Mouse (Mus musculus) limb, embryonic 12.5 days (tissue): Measurements from ENCODE around the gene Bckdk. TPM values are rescaled to one million over a fixed set of nuclear protein-coding genes. Genes with fewer than 3 reads are reported as not detected.
A peak's percentile ranks its signal among the peaks of the same experiment; 100 is the strongest.

ENCODE experiments used
- ATAC-seq: fragments of 200-750 bp; cut with Nextera tagmentation; 2 replicates; pipeline ENCODE4 v1.8.0; 2017; ENCODE audit warnings: low read depth, moderate TSS enrichment; ENCODE audit not compliant: insufficient number of reproducible peaks, insufficient read depth, low FRiP score, low TSS enrichment
- H3K27ac ChIP-seq: fragments of 300-500 bp; sonication (generic); 2 replicates; pipeline ENCODE4 v1.5.1; 2016; ENCODE audit warnings: mild to moderate bottlenecking, moderate library complexity
- H3K27me3 ChIP-seq: fragments of 300-500 bp; sonication (generic); 2 replicates; pipeline ENCODE4 v1.6.1; 2016; ENCODE audit warnings: mild to moderate bottlenecking, moderate library complexity
- H3K36me3 ChIP-seq: fragments of 300-500 bp; sonication (generic); 2 replicates; pipeline ENCODE4 v1.6.1; 2016; ENCODE audit warnings: mild to moderate bottlenecking, moderate library complexity
- H3K4me1 ChIP-seq: fragments of 300-500 bp; sonication (generic); replicated peaks from 2 replicates; pipeline ENCODE4 v1.6.1; 2016
- H3K4me2 ChIP-seq: fragments of 300-500 bp; sonication (generic); 2 replicates; pipeline ENCODE4 v1.6.1; 2016; ENCODE audit warnings: mild to moderate bottlenecking, moderate library complexity
- H3K4me3 ChIP-seq: fragments of 300-500 bp; sonication (generic); replicated peaks from 2 replicates; pipeline ENCODE4 v1.5.1; 2016; ENCODE audit warnings: mild to moderate bottlenecking
- H3K9ac ChIP-seq: fragments of 300-500 bp; sonication (generic); replicated peaks from 2 replicates; pipeline ENCODE4 v1.6.1; 2016; ENCODE audit warnings: mild to moderate bottlenecking, moderate library complexity
- H3K9me3 ChIP-seq: fragments of 300-500 bp; sonication (generic); 2 replicates; pipeline ENCODE4 v1.6.1; 2016; ENCODE audit warnings: mild to moderate bottlenecking, moderate library complexity
- WGBS: fragments of 180-500 bp; shearing (Covaris S2); methylation state at CpG from one replicate; pipeline ENCODE4 v1.1.7; 2016; 5-methylcytosine and 5-hydroxymethylcytosine counted together
- polyA plus RNA-seq: library from polyadenylated mRNA; unstranded; fragments of >200 nt; fragmentation: Nextera tagmentation; extraction: Ambion mirVana; gene quantifications from 2 replicates; pipeline ENCODE4 v1.2.1, GENCODE M21; 2016

The Bckdk gene
- 83.0 and 90.1 TPM in 2 replicates for polyA plus RNA-seq

DNA sequence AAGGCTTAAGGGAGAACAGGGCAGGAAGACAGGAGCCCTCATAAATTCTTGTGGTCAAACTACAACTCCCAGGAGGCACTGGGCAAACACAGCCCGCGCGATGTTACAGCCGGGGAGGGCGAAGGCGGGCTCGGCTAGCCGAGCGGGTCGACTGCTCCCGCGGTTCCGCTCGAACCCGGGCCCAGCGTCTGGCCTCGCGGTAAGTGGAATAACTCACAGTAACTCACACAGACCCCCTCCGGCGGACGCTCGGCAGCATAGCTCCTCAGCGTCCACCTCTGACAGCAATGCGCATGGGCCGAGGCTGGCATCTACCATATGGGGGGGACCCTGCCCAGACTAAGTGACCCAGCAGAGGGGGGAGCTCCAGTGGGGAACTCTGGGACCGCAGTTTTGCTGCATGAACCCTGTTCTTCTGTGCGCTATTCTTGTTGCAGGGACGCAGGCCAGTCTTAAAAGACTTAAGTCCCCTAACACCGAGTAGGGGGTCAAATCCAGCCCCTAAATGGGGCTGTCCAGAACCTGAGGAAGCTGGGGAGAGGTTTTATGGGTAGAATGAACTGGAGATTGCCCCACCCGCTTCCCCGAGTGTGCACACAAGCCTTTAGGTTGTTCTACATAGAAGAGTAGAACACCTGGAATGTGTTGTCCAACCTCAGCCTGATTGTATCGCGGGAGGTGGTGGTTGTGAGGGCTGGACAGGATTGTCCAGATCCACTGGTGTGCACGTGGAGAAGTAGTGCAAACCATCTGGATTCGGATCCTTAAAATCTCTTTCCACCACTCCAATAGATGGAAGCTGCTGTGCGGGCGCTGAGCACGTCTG lies at the start of gene Bckdk:
Gene Bckdk (plus strand): TSS at position 112 of the 826 bp plus-strand sequence.
- no peaks in the 10 kb centered on the region for H3K9me3 ChIP-seq
- peak; percentile 87 for ATAC-seq
- 0 out of 2 replicates have a peak, but pooled peaks cover 2% of the 10 kb centered on the region for H3K27me3 ChIP-seq
- peaks cover 42% of the 10 kb centered on the region for H3K36me3 ChIP-seq
- H3K9ac ChIP-seq = peak within 1 kb of the TSS; percentile 78
- H3K27ac ChIP-seq = peak within 1 kb of the TSS; percentile 80
- H3K4me1 ChIP-seq = peaks cover 11% of the 10 kb centered on the region
- 6% methylated on average over 38 of the region's 38 CpGs for WGBS
- peak within 1 kb of the TSS; percentile 83 for H3K4me2 ChIP-seq
- peak within 1 kb of the TSS; percentile 55 for H3K4me3 ChIP-seq

DNA sequence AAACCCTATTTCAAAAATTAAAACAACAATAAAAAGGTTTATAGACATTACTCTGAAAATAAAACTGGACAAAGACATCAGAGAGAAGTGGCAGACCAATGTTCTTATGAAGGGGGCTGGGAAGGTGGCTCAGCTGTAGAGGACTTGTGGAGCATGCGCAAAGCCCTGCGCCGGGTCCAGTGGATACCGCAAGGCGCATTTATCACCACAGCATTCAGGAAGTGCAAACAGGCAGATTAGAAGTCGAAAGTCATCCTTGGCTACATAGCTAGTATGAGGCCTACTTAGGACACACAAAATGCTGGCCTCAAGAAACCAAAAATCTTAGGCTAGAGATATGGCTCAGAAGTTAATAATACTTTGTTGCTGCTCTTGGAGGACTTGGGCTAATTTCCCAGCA lies 45.6 kb upstream of the Bckdk start:
- 90% methylated on average over 6 of the region's 6 CpGs for WGBS
- no peaks in the 10 kb centered on the region for H3K4me1 ChIP-seq
- H3K36me3 ChIP-seq = no peaks in the 10 kb centered on the region; the same call in 1 of the 2 replicates
- H3K27ac ChIP-seq = no peak overlapping the region
- H3K9ac ChIP-seq = no peak overlapping the region
- no peaks in the 10 kb centered on the region for H3K27me3 ChIP-seq
- ATAC-seq = no peak
- H3K9me3 ChIP-seq = no peaks in the 10 kb centered on the region
- H3K4me3 ChIP-seq = no peak overlapping the region
- no peak overlapping the region for H3K4me2 ChIP-seq

DNA sequence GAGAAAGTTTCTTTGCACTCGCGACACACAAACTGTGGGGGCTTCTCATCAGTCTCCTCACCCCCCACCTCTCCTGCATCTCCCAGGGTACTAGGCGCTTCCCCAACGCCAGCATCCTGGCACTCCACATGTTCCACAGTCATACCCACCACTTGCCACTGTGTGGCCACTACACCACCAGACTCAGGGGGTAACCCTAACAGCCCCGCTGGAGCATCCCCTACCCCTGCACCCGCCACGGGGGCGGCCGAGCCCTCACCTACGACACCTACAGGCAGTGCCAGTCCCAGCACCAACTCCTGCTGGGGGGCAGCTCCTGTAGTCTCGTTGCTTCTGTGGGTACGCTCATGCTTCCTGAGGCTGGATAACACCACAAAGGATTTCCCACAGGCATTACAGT lies 37.4 kb upstream of the Bckdk start:
- no peak for ATAC-seq
- Histone ChIP-seq H3K9ac (no peak overlapping the region), H3K27me3 (no peaks in the 10 kb centered on the region), H3K4me1 (no peaks in the 10 kb centered on the region), H3K27ac (no peak overlapping the region), H3K4me2 (no peak overlapping the region), H3K9me3 (no peaks in the 10 kb centered on the region), H3K36me3 (peaks cover 57% of the 10 kb centered on the region), H3K4me3 (no peak overlapping the region)
- 90% methylated on average over 12 of the region's 12 CpGs for WGBS

DNA sequence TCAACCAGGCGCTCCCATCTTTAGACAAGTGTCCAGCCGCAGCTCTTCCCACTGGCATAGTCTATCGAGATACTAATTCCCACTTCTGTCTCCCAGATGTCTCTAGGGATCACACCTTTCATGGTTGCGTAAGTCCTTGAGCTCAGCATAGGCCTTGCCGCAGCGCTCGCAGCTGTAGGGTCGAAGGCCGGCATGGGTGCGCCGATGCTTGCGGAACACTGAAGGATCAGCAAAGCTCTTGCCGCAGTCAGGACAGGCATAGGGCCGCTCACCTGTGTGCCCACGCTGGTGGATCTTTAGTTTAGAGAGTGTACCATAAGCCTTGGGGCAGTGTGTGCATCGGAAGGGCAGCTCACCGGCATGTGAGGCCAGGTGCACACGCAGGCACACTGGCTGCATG lies 36.2 kb upstream of the Bckdk start:
- ATAC-seq = no peak
- Histone ChIP-seq H3K36me3 (peaks cover 65% of the 10 kb centered on the region), H3K9ac (no peak overlapping the region), H3K4me1 (no peaks in the 10 kb centered on the region), H3K27me3 (no peaks in the 10 kb centered on the region), H3K4me3 (no peak overlapping the region), H3K4me2 (no peak overlapping the region), H3K27ac (no peak overlapping the region), H3K9me3 (no peaks in the 10 kb centered on the region)
- WGBS = 96% methylated on average over 18 of the region's 18 CpGs

DNA sequence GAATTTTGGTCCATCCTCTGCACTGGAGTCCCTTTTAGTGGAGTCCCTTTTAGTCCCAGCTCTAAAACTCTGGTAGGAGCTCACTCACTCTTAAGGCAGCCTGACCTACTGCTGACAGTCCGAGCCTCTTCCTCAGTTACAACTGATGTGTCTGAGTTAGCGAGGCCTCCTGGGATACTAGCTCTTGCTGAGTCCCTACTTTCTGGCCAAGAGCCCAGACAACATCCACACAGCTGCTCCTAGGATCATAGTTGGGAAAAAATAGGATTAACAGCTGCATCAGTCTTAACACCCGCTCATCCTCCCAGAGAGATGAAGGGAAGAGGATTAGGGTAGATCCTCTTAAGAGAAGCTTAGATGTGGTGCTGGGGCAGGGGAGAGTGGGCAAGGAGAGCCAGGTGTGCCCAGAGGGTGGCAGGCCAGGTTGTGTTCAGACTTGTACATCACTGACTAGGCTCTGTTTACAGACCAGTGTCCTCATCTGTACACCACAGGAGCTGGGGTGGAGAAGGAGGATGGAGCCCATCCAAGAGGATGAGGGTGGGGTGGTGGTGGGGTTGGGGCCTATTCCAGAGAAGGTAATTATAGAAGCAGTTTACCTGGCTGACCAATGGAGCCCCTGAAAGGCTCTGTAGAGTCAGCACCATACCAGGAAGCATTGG lies 34.6 kb upstream of the Bckdk start:
- Histone ChIP-seq H3K9me3 (no peaks in the 10 kb centered on the region), H3K27me3 (no peaks in the 10 kb centered on the region), H3K9ac (no peak overlapping the region), H3K27ac (no peak overlapping the region), H3K4me1 (peaks cover 13% of the 10 kb centered on the region), H3K4me3 (no peak overlapping the region), H3K36me3 (peaks cover 72% of the 10 kb centered on the region), H3K4me2 (no peak overlapping the region)
- 87% methylated on average over 3 of the region's 3 CpGs for WGBS
- no peak for ATAC-seq

DNA sequence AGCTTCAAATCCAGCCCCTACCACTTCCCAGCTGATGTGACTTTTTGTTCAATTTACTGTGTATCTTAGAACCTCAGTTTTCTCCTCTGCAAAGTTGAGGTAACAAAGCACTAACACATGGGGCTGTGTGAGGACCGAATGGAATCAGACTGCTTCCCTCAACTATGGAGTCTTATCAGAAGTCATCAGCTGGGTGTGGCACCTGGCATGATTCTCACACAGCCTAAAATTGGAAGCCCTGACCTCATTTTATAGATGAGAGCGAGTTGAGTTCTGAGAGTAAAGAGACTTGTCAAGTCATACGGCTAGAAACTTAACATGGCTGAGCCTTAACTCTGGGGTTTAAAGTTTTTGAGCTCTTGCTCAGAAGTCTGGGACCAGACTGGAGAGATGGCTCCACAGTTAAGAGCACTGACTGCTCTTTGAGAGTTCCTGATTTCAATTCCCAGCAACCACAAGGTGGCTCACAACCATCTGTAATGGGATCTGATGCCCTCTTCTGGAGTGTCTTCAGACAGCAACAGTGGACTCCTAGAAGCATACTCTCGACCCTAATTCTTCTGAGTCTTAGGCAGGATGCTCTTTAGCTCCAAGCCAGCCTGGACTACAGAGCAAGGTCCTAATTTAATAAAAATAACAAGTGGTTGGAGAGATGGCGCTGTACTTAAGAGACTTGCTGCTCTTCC lies 33.6 kb upstream of the Bckdk start:
- WGBS = 85% methylated on average over 5 of the region's 5 CpGs
- Histone ChIP-seq H3K4me2 (no peak overlapping the region), H3K9ac (no peak overlapping the region), H3K4me3 (no peak overlapping the region), H3K4me1 (peaks cover 17% of the 10 kb centered on the region), H3K36me3 (peaks cover 62% of the 10 kb centered on the region), H3K27ac (no peak overlapping the region), H3K9me3 (no peaks in the 10 kb centered on the region), H3K27me3 (no peaks in the 10 kb centered on the region)
- ATAC-seq = no peak

DNA sequence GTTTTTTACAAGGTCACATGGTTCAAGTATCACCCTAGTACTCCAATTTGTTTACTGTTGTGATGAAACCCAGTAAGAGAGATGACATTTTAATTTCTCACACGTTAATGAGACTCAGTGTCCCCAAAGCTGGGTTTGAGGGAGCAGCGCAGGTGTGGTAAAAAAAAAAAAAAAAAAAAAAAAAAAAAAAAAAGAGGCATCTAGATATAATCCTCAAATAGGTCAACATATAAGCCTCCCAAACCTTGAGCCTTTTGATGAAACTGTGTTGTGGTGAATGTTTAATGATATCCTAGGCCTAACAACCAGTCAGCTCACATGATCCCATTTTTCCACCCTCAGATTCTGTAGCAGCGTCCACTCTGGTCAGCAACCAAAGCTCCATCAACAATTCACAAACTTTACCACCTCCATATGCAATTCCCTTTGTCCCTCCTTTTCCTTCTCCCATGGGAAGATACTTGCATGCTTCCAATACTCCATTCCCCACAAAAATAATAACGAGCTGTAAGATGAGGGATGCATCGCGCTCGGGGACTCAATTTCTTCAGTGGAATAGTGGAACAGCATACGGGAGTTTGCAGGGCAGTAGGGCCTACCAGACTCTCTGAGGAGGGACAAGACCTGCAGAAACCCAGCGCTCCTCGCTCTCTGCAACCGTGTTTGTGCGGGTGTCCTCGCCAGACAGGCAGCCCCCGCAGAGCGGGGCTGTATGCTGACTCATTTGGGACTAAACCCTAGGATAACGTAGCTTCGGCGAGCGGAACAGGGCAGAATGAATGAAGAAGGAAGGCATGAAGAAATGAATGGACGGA lies 28.9 kb upstream of the Bckdk start:
- Histone ChIP-seq H3K4me1 (peaks cover 27% of the 10 kb centered on the region), H3K4me3 (peak overlapping the region; percentile 90), H3K27me3 (no peaks in the 10 kb centered on the region), H3K9me3 (no peaks in the 10 kb centered on the region), H3K27ac (peak overlapping the region; percentile 99), H3K9ac (peak overlapping the region; percentile 97), H3K36me3 (peaks cover 53% of the 10 kb centered on the region), H3K4me2 (peak overlapping the region; percentile 88)
- 0 out of 2 replicates have a peak, but pooled peaks have one; percentile 2 for ATAC-seq
- 4% methylated on average over 20 of the region's 20 CpGs for WGBS

DNA sequence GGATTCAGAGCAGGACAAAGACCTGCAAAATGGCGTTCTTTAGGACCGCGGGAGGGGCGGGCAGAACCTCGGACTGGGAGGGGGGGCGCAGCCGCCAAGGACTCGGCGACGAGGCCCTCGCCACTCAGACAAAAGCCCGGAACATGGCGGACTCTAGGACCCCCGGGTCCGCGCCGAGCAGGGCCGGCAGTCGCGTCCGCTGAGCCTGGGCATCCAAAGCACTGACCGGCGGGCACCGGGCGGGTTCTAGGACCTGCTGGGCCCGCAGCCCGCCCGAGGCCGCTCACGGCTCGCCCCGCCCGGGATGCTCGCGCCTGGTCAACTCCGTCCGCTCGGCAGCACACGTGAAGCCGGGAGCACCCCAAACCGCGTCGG lies 28.3 kb upstream of the Bckdk start:
- peak; percentile 96 for ATAC-seq
- H3K27me3 ChIP-seq = no peaks in the 10 kb centered on the region
- H3K9me3 ChIP-seq = no peaks in the 10 kb centered on the region
- peaks cover 56% of the 10 kb centered on the region for H3K36me3 ChIP-seq
- peak overlapping the region; percentile 90 for H3K4me3 ChIP-seq
- peaks cover 27% of the 10 kb centered on the region for H3K4me1 ChIP-seq
- H3K9ac ChIP-seq = peak overlapping the region; percentile 97
- peak overlapping the region; percentile 88 for H3K4me2 ChIP-seq
- peak overlapping the region; percentile 99 for H3K27ac ChIP-seq
- WGBS = 2% methylated on average over 33 of the region's 43 CpGs

DNA sequence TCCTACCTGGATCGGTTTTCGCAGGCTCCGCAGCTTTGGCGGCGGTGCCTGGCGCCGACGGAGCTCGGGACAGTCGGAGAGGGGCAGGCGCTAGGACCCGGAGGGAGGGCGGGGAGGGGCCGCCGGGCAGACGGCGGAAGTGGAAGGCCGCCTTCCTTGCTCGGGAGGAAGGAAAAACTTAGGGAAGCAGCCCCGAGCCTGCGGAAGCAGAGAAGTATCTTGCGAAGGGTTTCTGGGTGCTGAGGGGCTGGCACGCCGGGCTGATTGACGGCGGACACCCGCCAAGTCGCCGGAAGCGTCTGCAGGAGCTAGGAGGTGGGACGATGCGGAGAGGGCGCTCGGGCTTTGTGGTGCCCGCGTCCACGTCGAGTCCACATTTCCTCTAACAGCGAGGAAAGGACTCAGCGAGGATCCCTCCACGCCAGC lies 27.8 kb upstream of the Bckdk start, which contains the start of gene Zfp646:
Gene Zfp646 (plus strand): TSS at position 181 of the 426 bp plus-strand sequence.
- H3K4me1 ChIP-seq = peaks cover 27% of the 10 kb centered on the region
- H3K4me3 ChIP-seq = peak within 1 kb of the TSS; percentile 90
- H3K36me3 ChIP-seq = peaks cover 56% of the 10 kb centered on the region
- peak; percentile 85 for ATAC-seq
- H3K9me3 ChIP-seq = no peaks in the 10 kb centered on the region
- peak within 1 kb of the TSS; percentile 99 for H3K27ac ChIP-seq
- H3K9ac ChIP-seq = peak within 1 kb of the TSS; percentile 97
- peak within 1 kb of the TSS; percentile 88 for H3K4me2 ChIP-seq
- H3K27me3 ChIP-seq = no peaks in the 10 kb centered on the region
- 0% methylated on average over 41 of the region's 41 CpGs for WGBS

DNA sequence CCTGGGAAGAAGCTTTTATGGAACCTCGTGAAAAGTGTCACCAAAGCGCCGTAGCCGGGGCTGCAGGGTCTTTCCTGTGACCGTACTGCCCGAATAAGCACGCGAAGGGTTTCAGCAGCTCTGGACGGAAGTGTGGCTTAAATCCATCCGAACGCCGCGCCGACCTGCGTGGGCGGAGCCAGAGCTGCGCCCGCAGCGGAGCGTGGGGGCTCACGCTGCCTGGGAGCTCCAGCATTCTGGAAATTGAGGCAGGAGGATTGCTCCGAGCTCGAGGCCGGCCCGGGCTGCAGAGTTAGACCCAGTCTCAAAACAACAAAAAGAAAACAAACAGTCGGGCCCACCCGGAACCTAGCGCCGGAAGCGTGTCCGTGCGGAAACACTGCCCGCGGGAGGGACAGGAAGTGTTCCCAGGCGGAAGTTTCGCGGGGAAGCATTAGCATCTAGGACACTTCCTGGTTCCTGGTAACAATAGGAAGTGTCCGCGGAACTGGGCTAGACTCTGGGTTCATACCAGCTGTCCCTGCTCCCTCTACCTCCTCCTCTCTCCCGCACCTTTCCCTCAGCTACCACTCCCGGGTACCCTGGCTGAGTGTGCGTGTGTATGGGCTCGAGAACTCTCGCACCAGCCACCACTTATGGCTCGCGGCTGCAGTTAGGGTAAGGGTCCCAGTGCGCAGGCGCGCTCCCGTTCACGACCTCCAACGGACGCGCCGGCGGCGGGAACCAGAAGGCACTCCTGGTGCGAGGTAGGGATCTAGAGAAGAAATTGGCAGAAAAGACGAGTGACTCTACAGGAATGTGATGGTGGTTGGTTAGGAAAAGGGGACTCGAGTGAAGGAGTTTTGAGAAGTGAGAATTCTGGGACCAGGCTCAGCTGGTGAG lies 27.2 kb upstream of the Bckdk start, which contains the start of gene Zfp668:
Gene Zfp668 (minus strand): TSS at position 362 of the 882 bp plus-strand sequence.
- H3K9me3 ChIP-seq = no peaks in the 10 kb centered on the region
- ATAC-seq = peak; percentile 71
- H3K36me3 ChIP-seq = peaks cover 58% of the 10 kb centered on the region
- peak within 1 kb of the TSS; percentile 97 for H3K9ac ChIP-seq
- H3K27ac ChIP-seq = peak within 1 kb of the TSS; percentile 99
- H3K4me1 ChIP-seq = peaks cover 27% of the 10 kb centered on the region
- H3K27me3 ChIP-seq = no peaks in the 10 kb centered on the region
- H3K4me2 ChIP-seq = peak within 1 kb of the TSS; percentile 88
- WGBS = under 1% methylated on average over 60 of the region's 60 CpGs
- H3K4me3 ChIP-seq = peak within 1 kb of the TSS; percentile 90
